Mouse (Mus musculus) hindbrain, embryonic 15.5 days (tissue): ENCODE measurements around the gene Adamts12. TPM values are rescaled to one million over a fixed set of nuclear protein-coding genes. Genes with fewer than 3 reads are reported as not detected.
A peak's percentile ranks its signal among the peaks of the same experiment; 100 is the strongest.

Experiments used
- ATAC-seq: fragments of 200-750 bp; cut with Nextera tagmentation; 2 replicates; pipeline ENCODE4 v1.8.0; 2017; ENCODE audit warnings: low read depth, moderate number of reproducible peaks, moderate TSS enrichment; ENCODE audit not compliant: low FRiP score
- H3K27ac ChIP-seq: fragments of 300-500 bp; sonication (generic); replicated peaks from 2 replicates; pipeline ENCODE4 v1.5.1; 2015; ENCODE audit warnings: mild to moderate bottlenecking, inconsistent platforms
- H3K27me3 ChIP-seq: fragments of 300-500 bp; sonication (generic); 2 replicates; pipeline ENCODE4 v1.6.1; 2015; ENCODE audit warnings: control low read depth, inconsistent platforms
- H3K36me3 ChIP-seq: fragments of 300-500 bp; sonication (generic); 2 replicates; pipeline ENCODE4 v1.6.1; 2015; ENCODE audit warnings: control low read depth, inconsistent platforms
- H3K4me1 ChIP-seq: fragments of 300-500 bp; sonication (generic); replicated peaks from 2 replicates; pipeline ENCODE4 v1.6.1; 2015; ENCODE audit warnings: control low read depth, inconsistent platforms
- H3K4me2 ChIP-seq: fragments of 300-500 bp; sonication (generic); 2 replicates; pipeline ENCODE4 v1.6.1; 2015; ENCODE audit warnings: moderate library complexity, mild to moderate bottlenecking, inconsistent platforms
- H3K4me3 ChIP-seq: fragments of 300-500 bp; sonication (generic); 2 replicates; pipeline ENCODE4 v1.5.1; 2015; ENCODE audit warnings: mild to moderate bottlenecking, inconsistent platforms
- H3K9ac ChIP-seq: fragments of 300-500 bp; sonication (generic); 2 replicates; pipeline ENCODE4 v1.6.1; 2015; ENCODE audit warnings: inconsistent platforms
- H3K9me3 ChIP-seq: fragments of 300-500 bp; sonication (generic); 2 replicates; pipeline ENCODE4 v1.6.1; 2016; ENCODE audit warnings: control low read depth, inconsistent platforms
- WGBS: fragments of 180-500 bp; shearing (Covaris S2); methylation state at CpG from one replicate; pipeline ENCODE4 v1.1.7; 2015; 5-methylcytosine and 5-hydroxymethylcytosine counted together
- polyA plus RNA-seq: library from polyadenylated mRNA; unstranded; fragments of >200 nt; fragmentation: Nextera tagmentation; extraction: Ambion mirVana; gene quantifications from 2 replicates; pipeline ENCODE4 v1.2.1, GENCODE M21; 2015

The Adamts12 gene
- 1.5 and 2.0 TPM in 2 replicates for polyA plus RNA-seq

DNA sequence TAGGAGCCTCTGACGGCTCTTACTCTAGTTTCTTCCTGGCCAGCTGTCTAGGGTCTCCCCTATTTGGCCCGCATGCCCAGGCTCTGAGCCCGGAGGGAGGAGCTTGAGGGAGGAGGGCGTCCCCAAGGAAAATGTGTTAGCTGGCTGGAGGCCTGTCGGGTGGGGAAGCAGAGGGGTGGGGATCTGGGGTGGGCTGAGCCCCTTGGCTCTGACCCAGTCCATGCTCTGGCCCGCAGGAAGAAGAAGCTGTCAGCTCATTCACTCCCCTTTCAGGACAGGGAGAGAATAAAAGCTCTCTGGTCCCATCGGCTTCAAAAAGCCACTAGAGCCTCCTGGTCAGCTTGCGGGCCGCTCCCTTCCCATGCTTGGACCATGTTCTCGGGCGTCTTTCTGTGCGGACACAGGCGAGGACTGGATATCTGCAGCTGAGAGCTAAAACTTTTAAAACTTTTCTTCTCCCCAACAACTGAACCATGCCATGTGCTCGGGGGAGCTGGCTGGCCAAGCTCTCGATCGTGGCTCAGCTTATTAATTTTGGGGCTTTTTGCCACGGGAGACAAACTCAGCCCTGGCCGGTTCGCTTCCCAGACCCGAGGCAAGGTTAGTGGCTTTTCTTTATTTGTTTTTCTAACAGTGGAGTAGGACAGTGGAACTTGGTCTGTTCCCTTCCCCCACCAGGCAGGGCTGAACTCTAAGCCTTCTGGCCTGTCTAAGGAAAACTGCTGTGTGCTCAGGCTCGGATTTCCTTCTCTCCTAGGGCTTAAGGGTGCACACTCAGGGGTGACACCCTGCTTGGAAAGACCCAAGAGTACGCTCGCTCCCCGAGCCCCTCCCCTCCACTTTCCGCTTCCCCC is at the start of gene Adamts12:
TSS of gene Adamts12 (plus strand) at position 233 of the 854 bp plus-strand sequence.
- ATAC-seq, result peak; percentile 90
- WGBS, result under 1% methylated on average over 25 of the region's 25 CpGs
- peak within 1 kb of the TSS; percentile 33 for H3K4me3 ChIP-seq
- no peaks in the 10 kb centered on the region for H3K27me3 ChIP-seq
- peak within 1 kb of the TSS; percentile 68 for H3K27ac ChIP-seq
- no peaks in the 10 kb centered on the region for H3K36me3 ChIP-seq
- H3K4me1 ChIP-seq, result peaks cover 26% of the 10 kb centered on the region
- H3K9ac ChIP-seq, result peak within 1 kb of the TSS; percentile 29
- no peaks in the 10 kb centered on the region for H3K9me3 ChIP-seq
- H3K4me2 ChIP-seq, result peak within 1 kb of the TSS; percentile 56

DNA sequence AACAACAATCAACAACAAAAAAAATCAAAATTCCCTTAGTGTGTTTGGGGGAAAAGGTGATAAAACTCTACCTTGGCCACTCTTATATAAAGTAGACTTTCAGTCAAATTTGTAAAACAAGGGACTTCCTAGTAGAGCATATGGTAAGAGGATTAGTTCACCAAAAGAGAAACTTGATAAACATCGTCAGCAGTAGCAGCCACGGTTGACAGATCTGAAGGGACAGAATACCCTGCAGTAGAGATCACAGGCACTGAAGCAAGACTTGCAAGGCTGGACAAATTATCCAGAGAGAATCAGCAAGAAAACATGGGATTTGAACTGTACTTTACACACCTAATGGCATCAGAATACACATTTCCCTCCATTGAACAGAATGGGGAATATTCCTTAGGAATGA is 49.7 kb upstream of the Adamts12 start:
- H3K4me2 ChIP-seq, result no peak overlapping the region
- no peak overlapping the region for H3K27ac ChIP-seq
- 49% methylated on average over 2 of the region's 2 CpGs for WGBS
- no peak overlapping the region for H3K9ac ChIP-seq
- no peaks in the 10 kb centered on the region for H3K27me3 ChIP-seq
- H3K36me3 ChIP-seq, result no peaks in the 10 kb centered on the region
- no peak for ATAC-seq
- H3K9me3 ChIP-seq, result no peaks in the 10 kb centered on the region
- no peaks in the 10 kb centered on the region for H3K4me1 ChIP-seq
- no peak overlapping the region for H3K4me3 ChIP-seq

- Histone ChIP-seq H3K4me2 (no peak overlapping the region), H3K9me3 (no peaks in the 10 kb centered on the region), H3K27ac (no peak overlapping the region), H3K4me1 (no peaks in the 10 kb centered on the region), H3K36me3 (no peaks in the 10 kb centered on the region), H3K9ac (no peak overlapping the region), H3K27me3 (no peaks in the 10 kb centered on the region), H3K4me3 (no peak overlapping the region)
- ATAC-seq, result no peak
- 65% methylated on average over 4 of the region's 4 CpGs for WGBS
Observed at GRCm38 (mm10) chr15:11026801-11027561, 37.6 kb upstream of the Adamts12 start.

GRCm38 (mm10) chr15:11030188-11030587 is 34.4 kb upstream of the Adamts12 start:
- H3K27me3 ChIP-seq, result peaks cover 10% of the 10 kb centered on the region
- H3K4me2 ChIP-seq, result no peak overlapping the region
- H3K36me3 ChIP-seq, result no peaks in the 10 kb centered on the region
- H3K27ac ChIP-seq, result no peak overlapping the region
- no peaks in the 10 kb centered on the region for H3K9me3 ChIP-seq
- WGBS, result 70% methylated on average over 3 of the region's 3 CpGs
- no peak overlapping the region for H3K4me3 ChIP-seq
- no peaks in the 10 kb centered on the region for H3K4me1 ChIP-seq
- no peak for ATAC-seq
- H3K9ac ChIP-seq, result no peak overlapping the region

DNA sequence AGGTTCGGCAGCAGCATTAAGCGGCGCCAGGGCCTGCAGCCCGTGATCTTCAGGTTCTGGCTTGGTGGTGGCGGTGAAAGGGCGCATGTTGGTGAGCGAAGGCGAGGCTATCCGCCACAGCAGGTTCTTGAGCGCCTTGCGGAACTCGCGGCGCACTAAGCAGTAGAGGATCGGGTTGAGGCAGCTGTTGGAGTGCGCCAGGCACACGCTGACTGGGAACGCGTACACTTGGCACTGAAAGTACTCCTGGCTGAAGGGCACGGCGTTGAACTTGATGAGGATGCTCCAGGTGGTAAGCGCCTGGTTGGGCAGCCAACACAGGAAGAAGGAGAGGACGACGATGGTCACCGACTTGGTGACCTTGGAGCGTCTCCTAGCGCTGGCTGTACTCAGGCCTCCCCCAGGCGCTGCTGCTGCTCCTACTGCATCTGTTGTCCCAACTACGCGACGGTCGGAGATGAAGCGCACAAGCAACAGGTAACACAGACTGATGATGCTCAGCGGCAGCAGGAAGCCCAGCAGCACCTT is 28.6 kb upstream of the Adamts12 start:
- Histone ChIP-seq H3K27ac (no peak overlapping the region), H3K27me3 (peaks cover 41% of the 10 kb centered on the region), H3K4me2 (peak overlapping the region; percentile 86), H3K9me3 (no peaks in the 10 kb centered on the region), H3K36me3 (no peaks in the 10 kb centered on the region), H3K9ac (peak overlapping the region; percentile 37; the same call in 1 of the 2 replicates), H3K4me1 (peaks cover 29% of the 10 kb centered on the region), H3K4me3 (peak overlapping the region; percentile 45)
- 4% methylated on average over 34 of the region's 34 CpGs for WGBS
- peak; percentile 45; the same call in 1 of the 2 replicates for ATAC-seq

- peaks cover 41% of the 10 kb centered on the region for H3K27me3 ChIP-seq
- H3K4me1 ChIP-seq, result peaks cover 29% of the 10 kb centered on the region
- no peak overlapping the region for H3K27ac ChIP-seq
- H3K4me2 ChIP-seq, result peak overlapping the region; percentile 86
- H3K9me3 ChIP-seq, result no peaks in the 10 kb centered on the region
- 2% methylated on average over 49 of the region's 49 CpGs for WGBS
- peak; percentile 55 for ATAC-seq
- peak overlapping the region; percentile 37 for H3K9ac ChIP-seq
- H3K4me3 ChIP-seq, result peak overlapping the region; percentile 45
- no peaks in the 10 kb centered on the region for H3K36me3 ChIP-seq
Observed at GRCm38 (mm10) chr15:11036535-11037375, 27.8 kb upstream of the Adamts12 start.

- peaks cover 29% of the 10 kb centered on the region for H3K4me1 ChIP-seq
- H3K9me3 ChIP-seq, result no peaks in the 10 kb centered on the region
- H3K36me3 ChIP-seq, result no peaks in the 10 kb centered on the region
- 3% methylated on average over 8 of the region's 8 CpGs for WGBS
- H3K27ac ChIP-seq, result no peak overlapping the region
- peak overlapping the region; percentile 45 for H3K4me3 ChIP-seq
- peak overlapping the region; percentile 37 for H3K9ac ChIP-seq
- peak; percentile 25; the same call in 1 of the 2 replicates for ATAC-seq
- H3K4me2 ChIP-seq, result peak overlapping the region; percentile 86
- peaks cover 41% of the 10 kb centered on the region for H3K27me3 ChIP-seq
Observed at GRCm38 (mm10) chr15:11037376-11037695, 27.3 kb upstream of the Adamts12 start.

DNA sequence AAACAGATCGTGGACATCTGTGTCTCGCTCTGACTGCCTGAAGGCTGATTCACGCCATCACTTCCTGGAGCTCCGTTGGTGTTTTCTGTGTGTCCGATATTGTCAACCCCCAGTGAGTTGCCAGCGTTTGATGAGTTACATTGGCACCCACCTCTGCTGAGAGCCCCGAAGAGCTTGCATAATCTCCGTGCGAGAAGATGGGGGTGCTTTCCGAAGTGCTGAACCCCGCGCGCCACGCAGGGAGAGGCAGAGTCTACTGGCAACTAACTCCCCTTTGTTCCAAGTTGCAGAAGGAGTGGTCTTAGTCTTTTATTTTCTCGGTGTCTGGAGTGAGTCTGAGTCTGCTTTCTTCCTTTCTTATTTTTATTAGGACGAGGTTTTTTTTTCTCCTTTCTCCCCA is 26.9 kb upstream of the Adamts12 start, which contains the start of gene Rxfp3:
TSS of gene Rxfp3 (minus strand) at position 281 of the 400 bp plus-strand sequence.
- Histone ChIP-seq H3K9me3 (no peaks in the 10 kb centered on the region), H3K27ac (no peak within 1 kb of the TSS), H3K36me3 (no peaks in the 10 kb centered on the region), H3K27me3 (peaks cover 41% of the 10 kb centered on the region), H3K9ac (peak within 1 kb of the TSS; percentile 37), H3K4me1 (peaks cover 29% of the 10 kb centered on the region), H3K4me2 (peak within 1 kb of the TSS; percentile 86), H3K4me3 (peak within 1 kb of the TSS; percentile 45)
- 2% methylated on average over 16 of the region's 16 CpGs for WGBS
- no peak for ATAC-seq

DNA sequence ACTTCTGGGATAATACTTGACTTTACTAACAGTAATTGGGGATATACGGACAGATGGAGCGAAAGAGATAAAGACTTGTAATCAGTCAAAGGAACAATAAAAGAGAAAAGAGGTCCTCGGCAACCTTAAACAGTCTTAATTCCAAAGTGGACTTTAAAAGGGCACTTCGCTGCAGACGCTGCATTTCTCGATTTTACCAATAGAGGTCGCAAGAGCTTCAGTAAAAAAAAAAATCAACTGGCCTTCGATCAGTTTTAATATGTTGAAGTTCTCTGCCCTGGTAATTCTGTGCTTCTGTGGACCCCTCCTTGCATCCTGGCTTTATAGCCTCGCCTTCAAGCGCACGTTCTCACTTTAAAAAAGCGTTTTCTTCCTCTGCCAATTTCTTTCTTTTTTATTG is 26.1 kb upstream of the Adamts12 start:
- Histone ChIP-seq H3K36me3 (no peaks in the 10 kb centered on the region), H3K4me2 (peak overlapping the region; percentile 86), H3K9ac (no peak overlapping the region), H3K27me3 (peaks cover 41% of the 10 kb centered on the region), H3K4me3 (0 out of 2 replicates have a peak overlapping the region, but pooled peaks have one; percentile 45), H3K4me1 (peaks cover 29% of the 10 kb centered on the region), H3K9me3 (no peaks in the 10 kb centered on the region), H3K27ac (no peak overlapping the region)
- no peak for ATAC-seq
- WGBS, result 2% methylated on average over 12 of the region's 12 CpGs

DNA sequence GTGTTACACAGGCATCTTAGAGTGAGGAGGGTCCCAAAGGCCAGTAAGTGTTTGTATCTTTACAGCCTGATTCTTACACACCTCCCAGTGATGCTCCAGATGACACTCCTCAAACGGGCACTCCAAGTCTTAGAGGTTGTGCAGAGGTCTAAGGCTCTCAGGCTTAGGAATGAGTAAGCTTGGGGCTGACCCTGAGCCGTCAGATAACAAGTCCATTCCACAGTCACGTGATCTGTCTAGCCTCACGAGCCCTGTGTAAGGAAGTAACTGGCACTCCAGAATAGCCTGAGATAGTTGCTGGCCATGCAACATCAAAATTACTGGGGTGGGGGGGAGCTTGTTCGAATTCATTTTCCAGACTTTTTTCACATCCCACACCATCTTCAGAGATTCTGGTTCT is 24.5 kb upstream of the Adamts12 start:
- ATAC-seq, result no peak

DNA sequence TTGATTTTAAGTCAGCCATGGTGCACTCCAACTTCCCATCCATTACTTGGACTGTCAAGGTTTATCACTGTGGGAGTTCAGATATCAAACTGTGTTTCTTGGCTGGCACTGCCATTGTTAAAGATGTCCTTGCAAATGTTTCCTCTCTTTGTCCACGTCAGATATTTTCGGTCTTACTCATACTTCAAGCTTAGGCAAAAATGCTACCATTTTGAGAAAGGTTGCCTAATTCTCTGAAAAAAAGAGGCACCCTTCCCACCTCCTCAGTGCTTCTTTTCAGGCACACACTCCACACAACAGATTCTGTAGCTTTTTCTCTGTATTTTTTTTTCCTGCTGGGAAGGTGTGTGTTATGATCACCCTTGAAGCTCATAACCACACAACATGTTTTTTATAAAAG is 23.4 kb upstream of the Adamts12 start:
- Histone ChIP-seq H3K27me3 (peaks cover 21% of the 10 kb centered on the region), H3K9me3 (no peaks in the 10 kb centered on the region), H3K36me3 (no peaks in the 10 kb centered on the region), H3K27ac (no peak overlapping the region), H3K4me2 (no peak overlapping the region), H3K9ac (no peak overlapping the region), H3K4me3 (no peak overlapping the region), H3K4me1 (peaks cover 22% of the 10 kb centered on the region)
- 70% methylated on average over 2 of the region's 2 CpGs for WGBS
- no peak for ATAC-seq

More for the DNA sequence above, 24.5 kb upstream of the Adamts12 start:
- Histone ChIP-seq H3K4me2 (no peak overlapping the region), H3K9me3 (no peaks in the 10 kb centered on the region), H3K9ac (no peak overlapping the region), H3K4me1 (peaks cover 29% of the 10 kb centered on the region), H3K4me3 (no peak overlapping the region), H3K27me3 (peaks cover 33% of the 10 kb centered on the region), H3K27ac (no peak overlapping the region), H3K36me3 (no peaks in the 10 kb centered on the region)
- WGBS, result 72% methylated on average over 5 of the region's 5 CpGs
